Mouse (Mus musculus) C2C12 (cell line): ENCODE measurements at regions not wholly inside any gene's neighbourhood (a gene's known extent, or its start where the extent isn't known, plus 50 kb on each side); places are given as distances from the start of the nearest gene placed in this dataset.

Source experiments
- CEBPB ChIP-seq: IDR thresholded peaks from one replicate; pipeline ENCODE4 v1.6.1; 2011; ENCODE audit warnings: low read depth, mild to moderate bottlenecking, control low read depth, moderate library complexity
- CTCF ChIP-seq: IDR thresholded peaks from one replicate; pipeline ENCODE4 v1.5.1; 2011; ENCODE audit not compliant: control insufficient read depth, insufficient read depth, insufficient read length
- USF1 ChIP-seq: IDR thresholded peaks from one replicate; pipeline ENCODE4 v1.6.1; 2011; ENCODE audit warnings: low read depth, mild to moderate bottlenecking, control low read depth, moderate library complexity

DNA sequence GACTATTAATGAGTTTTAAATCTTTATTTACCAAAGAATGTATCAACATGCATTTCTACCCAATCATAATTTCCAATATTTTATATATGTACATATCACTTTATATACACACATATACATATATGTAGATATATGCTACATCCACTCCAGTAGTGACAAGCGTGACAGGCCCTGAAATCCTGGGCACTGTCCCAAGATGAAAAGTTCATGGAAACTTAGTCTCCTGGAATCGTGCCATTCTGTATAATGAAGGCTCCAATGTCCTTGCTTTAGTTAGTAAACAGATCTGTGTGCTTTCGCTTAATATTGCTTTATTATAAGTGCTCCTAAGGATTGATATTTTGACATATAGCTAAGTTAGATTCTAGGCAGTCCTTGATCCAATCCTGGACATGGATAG, 1296.1 kb upstream of the Tenm3 start:
- TF ChIP-seq USF1: no peak
- TF ChIP-seq CTCF: no peak
- no peak for TF ChIP-seq CEBPB
